In the genomic region with DNA sequence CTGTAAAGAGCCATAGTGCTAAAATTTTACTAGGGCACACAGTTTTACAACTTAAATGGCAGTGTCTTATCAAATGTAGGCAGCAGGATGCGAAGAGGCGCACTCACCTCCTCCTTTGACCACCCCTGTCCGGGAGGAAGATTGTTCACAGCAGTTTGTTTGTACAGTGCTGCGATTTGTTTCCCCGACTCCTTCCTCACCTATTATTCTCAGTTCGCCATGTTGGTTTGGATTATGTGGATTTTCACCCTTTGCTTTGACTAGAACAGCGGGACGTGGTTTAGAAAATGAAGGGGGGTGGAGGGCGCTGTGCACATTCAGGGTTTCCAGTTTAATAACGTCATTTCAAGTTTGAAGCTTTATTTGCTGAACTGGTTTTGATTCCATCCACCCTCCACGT, we compare ENCODE assay signal across 9 mouse cellular contexts. TPM values are rescaled to one million over a fixed set of nuclear protein-coding genes. Genes with fewer than 3 reads are reported as not detected.
A peak's percentile ranks its signal among the peaks of the same experiment; 100 is the strongest.
DNase-seq lines count a peak whose midpoint lies in the region; ATAC-seq and TF ChIP-seq lines count a peak whose summit lies in the region.
"Had no signal": no experiment of that assay in that cellular context is flagged by ENCODE, and none has a peak within 500 bp of the region (broad histone marks: within the 10 kb centered on the region; RNA-seq: fewer than 3 reads in every experiment).

No protein-coding gene starts in this region.

- in situ Hi-C loops in ES-E14 (cut with MboI; ENCODE audit: low sequenced_read_pairs in 2 of 2, unreplicated experiment in 2 of 2), result loop anchor here in 1 of 2 experiments (25.0 kb wide), 1 partner anchor 880 kb away; no protein-coding TSS in a partner anchor

- WGBS in heart, adult 2 months, result 6% methylated on average over 11 of the region's 11 CpGs
- 2% methylated on average over 11 of the region's 11 CpGs for WGBS in heart, embryonic 13.5 days
- 3% methylated on average over 11 of the region's 11 CpGs for WGBS in liver, embryonic 12.5 days (ENCODE audit: insufficient replicate concordance)
- 2% methylated on average over 11 of the region's 11 CpGs for WGBS in stomach, embryonic 14.5 days

- H3K79me2 ChIP-seq in heart, adult 2 months (replicated peaks; ENCODE audit: control insufficient read depth, insufficient read depth, low read length), result no peaks in the 10 kb centered on the region

- H3K27me3 ChIP-seq in heart, adult 2 months (ENCODE audit: control insufficient read depth, insufficient read depth, low read length), result no peaks in the 10 kb centered on the region
- H3K27me3 ChIP-seq in heart, embryonic 13.5 days (replicated peaks), result no peaks in the 10 kb centered on the region
- H3K27me3 ChIP-seq in liver, embryonic 12.5 days (replicated peaks), result peaks cover 17% of the 10 kb centered on the region
- no peaks in the 10 kb centered on the region for H3K27me3 ChIP-seq in stomach, embryonic 14.5 days (ENCODE audit: control insufficient read depth, insufficient read depth, low read length)

- no peak for ATAC-seq in heart, embryonic 13.5 days (ENCODE audit: extremely low read depth, insufficient number of reproducible peaks, low FRiP score, low TSS enrichment)
- no peak for ATAC-seq in liver, embryonic 12.5 days
- ATAC-seq in stomach, embryonic 14.5 days (ENCODE audit: insufficient number of reproducible peaks, insufficient read depth, low FRiP score, low read depth), result 0 out of 2 replicates have a peak, but pooled peaks have one; percentile 6

- intact Hi-C loops in heart, adult 2 months (cut with DNase I), result loop anchor here (5.0 kb wide), 2 partner anchors 865 to 890 kb away; no protein-coding TSS in a partner anchor
- intact Hi-C loops in heart, postnatal 25 days (cut with DNase I), result loop anchor here (2.0 kb wide), 1 partner anchor 865 kb away; no protein-coding TSS in a partner anchor

- H3K4me3 ChIP-seq in heart, adult 2 months, result peak overlapping the region; percentile 52
- H3K4me3 ChIP-seq in ES-E14 (ENCODE audit: insufficient read depth in 1 of 2, low read depth in 1 of 2, low read length in 2 of 2, poor library complexity in 1 of 2, severe bottlenecking in 1 of 2), result peak overlapping the region; percentile 63 to 73
- peak overlapping the region; percentile 72 for H3K4me3 ChIP-seq in heart, embryonic 13.5 days
- peak overlapping the region; percentile 40 for H3K4me3 ChIP-seq in liver, embryonic 12.5 days
- peak overlapping the region; percentile 55 for H3K4me3 ChIP-seq in stomach, embryonic 14.5 days (ENCODE audit: low read depth, low read length)

- no peaks in the 10 kb centered on the region for H3K4me1 ChIP-seq in heart, adult 2 months (ENCODE audit: control insufficient read depth, insufficient read depth, low read length)
- H3K4me1 ChIP-seq in ES-E14 (ENCODE audit: control insufficient read depth in 2 of 2, insufficient read depth in 2 of 2, low read length in 2 of 2, poor library complexity in 1 of 2), result no peaks in the 10 kb centered on the region
- H3K4me1 ChIP-seq in heart, embryonic 13.5 days, result 0 out of 2 replicates have a peak, but pooled peaks cover 7% of the 10 kb centered on the region
- H3K4me1 ChIP-seq in liver, embryonic 12.5 days, result no peaks in the 10 kb centered on the region
- H3K4me1 ChIP-seq in stomach, embryonic 14.5 days (ENCODE audit: control insufficient read depth, insufficient read depth, low read length), result peaks cover 3% of the 10 kb centered on the region; the same call in 1 of the 2 replicates

- H3K27ac ChIP-seq in heart, adult 2 months, result peak overlapping the region; percentile 21; the same call in 1 of the 2 replicates
- H3K27ac ChIP-seq in ES-E14 (ENCODE audit: insufficient read depth, low read depth, low read length, poor library complexity, severe bottlenecking), result no peak overlapping the region
- peak overlapping the region; percentile 89 for H3K27ac ChIP-seq in heart, embryonic 13.5 days (replicated peaks)
- no peak overlapping the region for H3K27ac ChIP-seq in liver, embryonic 12.5 days
- H3K27ac ChIP-seq in stomach, embryonic 14.5 days (ENCODE audit: low read length), result peak overlapping the region; percentile 87

- TF ChIP-seq EP300 in heart, adult 2 months (IDR thresholded peaks at IDR 0.05; ENCODE audit: insufficient read depth, low read depth, low read length), result no peak

- H3K4me2 ChIP-seq in heart, embryonic 13.5 days, result peak overlapping the region; percentile 75
- peak overlapping the region; percentile 60 for H3K4me2 ChIP-seq in liver, embryonic 12.5 days
- H3K4me2 ChIP-seq in stomach, embryonic 14.5 days (replicated peaks; ENCODE audit: low read depth, low read length), result peak overlapping the region; percentile 76

- TF ChIP-seq CTCF in heart, adult 2 months (IDR thresholded peaks at IDR 0.05), result no peak

- H3K9me3 ChIP-seq in ES-E14 (ENCODE audit: control insufficient read depth, insufficient read depth, low read depth, low read length), result no peaks in the 10 kb centered on the region
- no peaks in the 10 kb centered on the region for H3K9me3 ChIP-seq in heart, embryonic 13.5 days
- H3K9me3 ChIP-seq in liver, embryonic 12.5 days (replicated peaks), result no peaks in the 10 kb centered on the region
- H3K9me3 ChIP-seq in stomach, embryonic 14.5 days (ENCODE audit: control insufficient read depth, low read depth, low read length), result no peaks in the 10 kb centered on the region

- no peaks in the 10 kb centered on the region for H3K36me3 ChIP-seq in heart, adult 2 months (ENCODE audit: control insufficient read depth, insufficient read depth, low read length)
- H3K36me3 ChIP-seq in ES-E14 (ENCODE audit: control insufficient read depth, insufficient read depth, low read length, poor library complexity, severe bottlenecking), result no peaks in the 10 kb centered on the region
- no peaks in the 10 kb centered on the region for H3K36me3 ChIP-seq in heart, embryonic 13.5 days
- H3K36me3 ChIP-seq in liver, embryonic 12.5 days, result no peaks in the 10 kb centered on the region
- H3K36me3 ChIP-seq in stomach, embryonic 14.5 days (ENCODE audit: control insufficient read depth, insufficient read depth, low read length), result no peaks in the 10 kb centered on the region

- DNase-seq in heart, adult 2 months, result peak in 1 of 2 experiments; percentile 2
- DNase-seq in heart, postnatal 25 days (ENCODE audit: low spot score), result no peak
- no peak for DNase-seq in ES-E14 (ENCODE audit: low read depth, low spot score)
- no peak for DNase-seq in layer of hippocampus, adult 11-12 months (ENCODE audit: low spot score)
- no peak for DNase-seq in gastrocnemius, adult 18-20 months (ENCODE audit: low spot score)

- H3K9ac ChIP-seq in heart, adult 2 months (ENCODE audit: low read depth, low read length), result no peak overlapping the region; the same call in 1 of the 2 replicates
- peak overlapping the region; percentile 52; the same call in 1 of the 2 replicates for H3K9ac ChIP-seq in ES-E14 (ENCODE audit: insufficient read depth, low read depth, low read length, poor library complexity, severe bottlenecking)
- H3K9ac ChIP-seq in heart, embryonic 13.5 days, result peak overlapping the region; percentile 84
- H3K9ac ChIP-seq in liver, embryonic 12.5 days, result no peak overlapping the region
- H3K9ac ChIP-seq in stomach, embryonic 14.5 days (replicated peaks; ENCODE audit: low read depth, low read length), result peak overlapping the region; percentile 52; the same call in 1 of the 2 replicates

- no peak for TF ChIP-seq POLR2A in heart, adult 2 months (IDR thresholded peaks at IDR 0.05; ENCODE audit: insufficient read depth, low read depth, low read length)

TF ChIP-seq in ES-E14, 5 proteins besides CTCF, POLR2A, EP300 and RAD21:
- TF ChIP-seq ZC3H11A (IDR thresholded peaks at IDR 0.05; ENCODE audit: borderline replicate concordance, low read depth, low read length) (no peak), CHD2 (IDR thresholded peaks at IDR 0.05; ENCODE audit: low read depth, low read length) (no peak), ZNF384 (IDR thresholded peaks at IDR 0.05; ENCODE audit: low read depth, low read length) (no peak), MAFK (IDR thresholded peaks at IDR 0.05; ENCODE audit: insufficient read depth, low read depth, low read length) (no peak), HCFC1 (IDR thresholded peaks at IDR 0.05; ENCODE audit: borderline replicate concordance, insufficient read depth, low read length) (no peak)

RNA-seq across cellular contexts. Expression of a gene that starts 6.4 kb away (rescaled TPM):
- under 1 TPM; 0.44 to 0.48 TPM for total RNA-seq in heart, adult 2 months (2021)
- 0.39 and 0.47 TPM in 2 replicates for polyA plus RNA-seq in heart, adult 2 months (2012; rRNA removed)
- under 1 TPM; 0.50 to 0.78 TPM for total RNA-seq in heart, postnatal 25 days (2021)
- total RNA-seq in ES-E14 (2012; rRNA removed), result 0.16 and 0.18 TPM in 2 replicates
- polyA plus RNA-seq in heart, embryonic 13.5 days (2015; fragmentation: Nextera tagmentation; extraction: Ambion mirVana), result 10.5 and 10.9 TPM in 2 replicates
- 2.3 and 2.9 TPM in 2 replicates for polyA plus RNA-seq in liver, embryonic 12.5 days (2016; fragmentation: Nextera tagmentation; extraction: Ambion mirVana)
- polyA plus RNA-seq in stomach, embryonic 14.5 days (2014; fragmentation: Nextera tagmentation; extraction: Ambion mirVana), result 19.5 and 22.7 TPM in 2 replicates
- under 1 TPM; 0.26 to 0.41 TPM for total RNA-seq in gastrocnemius, adult 18-20 months (2021)
- total RNA-seq: common myeloid progenitor, adult 5-6 weeks had no signal

Comparison
In these comparisons a context has a peak if more than half of its experiments do, and no peak if none do; other contexts are left out.
1. H3K9ac ChIP-seq: peak in ES-E14 (single experiment), heart, embryonic 13.5 days (single experiment) and stomach, embryonic 14.5 days (single experiment); none in heart, adult 2 months (single experiment) and liver, embryonic 12.5 days (single experiment).
2. H3K27ac ChIP-seq: peak in heart, adult 2 months (single experiment), heart, embryonic 13.5 days (single experiment) and stomach, embryonic 14.5 days (single experiment); none in ES-E14 (single experiment) and liver, embryonic 12.5 days (single experiment).
3. Peak in every context shown above with its lines, with median percentiles within 50 percentile points of each other: H3K4me3 ChIP-seq and H3K4me2 ChIP-seq.